Mouse (Mus musculus) heart, embryonic 14.5 days (tissue): Measurements from ENCODE around the gene Nutm1. TPM values are rescaled to one million over a fixed set of nuclear protein-coding genes. Genes with fewer than 3 reads are reported as not detected.
A peak's percentile ranks its signal among the peaks of the same experiment; 100 is the strongest.

ENCODE experiments used
- ATAC-seq: fragments of 200-750 bp; cut with Nextera tagmentation; 2 replicates; pipeline ENCODE4 v1.8.0; 2017; ENCODE audit warnings: low read depth, moderate TSS enrichment; ENCODE audit not compliant: insufficient number of reproducible peaks, insufficient read depth, low FRiP score
- H3K27ac ChIP-seq, 2 experiments: fragments of 200-500 bp in 1 of 2; fragments of 300-500 bp in 1 of 2; sonication (generic) in 1 of 2; replicated peaks in 1 of 2; 2 replicates each; pipeline ENCODE4 v1.5.1; 2012 to 2014; ENCODE audit warnings: low read depth in 2 of 2, low read length in 2 of 2, control low read depth in 1 of 2, mild to moderate bottlenecking in 1 of 2, mixed read lengths in 1 of 2; ENCODE audit not compliant: control insufficient read depth in 1 of 2, insufficient read depth in 1 of 2
- H3K27me3 ChIP-seq: fragments of 300-500 bp; sonication (generic); 2 replicates; pipeline ENCODE4 v1.6.1; 2014; ENCODE audit warnings: mild to moderate bottlenecking, low read length, control low read depth; ENCODE audit not compliant: control insufficient read depth, insufficient read depth
- H3K36me3 ChIP-seq: fragments of 300-500 bp; sonication (generic); 2 replicates; pipeline ENCODE4 v1.6.1; 2014; ENCODE audit warnings: mild to moderate bottlenecking, control low read depth, low read length, mixed read lengths; ENCODE audit not compliant: control insufficient read depth, insufficient read depth
- H3K4me1 ChIP-seq, 2 experiments: fragments of 200-500 bp in 1 of 2; fragments of 300-500 bp in 1 of 2; sonication (generic) in 1 of 2; 2 replicates each; pipeline ENCODE4 v1.6.1; 2012 to 2014; ENCODE audit warnings: low read length in 2 of 2, control low read depth in 1 of 2, mixed read lengths in 1 of 2; ENCODE audit not compliant: control insufficient read depth in 2 of 2, insufficient read depth in 2 of 2
- H3K4me2 ChIP-seq: fragments of 300-500 bp; sonication (generic); 2 replicates; pipeline ENCODE4 v1.6.1; 2014; ENCODE audit warnings: mild to moderate bottlenecking, low read length
- H3K4me3 ChIP-seq, 2 experiments: fragments of 200-500 bp in 1 of 2; fragments of 300-500 bp in 1 of 2; sonication (generic) in 1 of 2; 2 replicates each; pipeline ENCODE4 v1.5.1; 2012 to 2014; ENCODE audit warnings: low read length in 2 of 2, mild to moderate bottlenecking in 2 of 2, control low read depth in 1 of 2, low read depth in 1 of 2, moderate library complexity in 1 of 2; ENCODE audit not compliant: control insufficient read depth in 1 of 2, insufficient read depth in 1 of 2
- H3K9ac ChIP-seq: fragments of 300-500 bp; sonication (generic); 2 replicates; pipeline ENCODE4 v1.6.1; 2014; ENCODE audit warnings: mild to moderate bottlenecking, low read length
- H3K9me3 ChIP-seq: fragments of 300-500 bp; sonication (generic); 2 replicates; pipeline ENCODE4 v1.6.1; 2016; ENCODE audit warnings: low read length, control low read depth; ENCODE audit not compliant: control insufficient read depth
- WGBS: fragments of 180-500 bp; shearing (Covaris S2); extraction: QIAGEN DNeasy Blood & Tissue Kit; methylation state at CpG from one replicate; pipeline ENCODE4 v1.1.7; 2014; 5-methylcytosine and 5-hydroxymethylcytosine counted together
- polyA plus RNA-seq: library from polyadenylated mRNA; unstranded; fragments of >200 nt; fragmentation: Nextera tagmentation; extraction: Ambion mirVana; gene quantifications from 2 replicates; pipeline ENCODE4 v1.2.1, GENCODE M21; 2014

The Nutm1 gene
- polyA plus RNA-seq, 1 experiment from 2014 or later = not detected

DNA sequence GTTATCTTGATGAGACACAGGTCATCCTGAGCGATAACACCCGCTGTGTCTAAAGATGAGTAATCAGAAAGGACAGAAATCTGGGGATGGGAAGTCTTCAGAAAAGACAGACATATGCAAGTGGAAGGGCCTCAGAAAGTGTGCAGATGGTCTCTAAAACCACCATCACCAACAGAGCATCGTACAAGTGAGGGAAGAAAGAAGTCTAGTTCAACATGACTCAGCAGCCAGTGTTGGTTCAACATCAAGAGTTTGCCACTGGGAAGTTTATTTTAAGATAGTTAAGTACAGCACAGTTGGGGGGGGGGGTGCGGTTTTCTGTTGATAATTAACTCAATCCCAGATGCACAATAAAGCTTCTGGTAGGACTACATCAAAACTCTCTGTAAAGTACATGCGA is 38.2 kb downstream of the Nutm1 start:
- no peak overlapping the region for H3K9ac ChIP-seq
- H3K4me3 ChIP-seq = no peak overlapping the region
- no peak overlapping the region for H3K4me2 ChIP-seq
- H3K36me3 ChIP-seq = no peaks in the 10 kb centered on the region
- ATAC-seq = no peak
- no peaks in the 10 kb centered on the region for H3K4me1 ChIP-seq
- H3K27ac ChIP-seq = no peak overlapping the region
- H3K9me3 ChIP-seq = no peaks in the 10 kb centered on the region
- 73% methylated on average over 5 of the region's 5 CpGs for WGBS
- H3K27me3 ChIP-seq = no peaks in the 10 kb centered on the region

DNA sequence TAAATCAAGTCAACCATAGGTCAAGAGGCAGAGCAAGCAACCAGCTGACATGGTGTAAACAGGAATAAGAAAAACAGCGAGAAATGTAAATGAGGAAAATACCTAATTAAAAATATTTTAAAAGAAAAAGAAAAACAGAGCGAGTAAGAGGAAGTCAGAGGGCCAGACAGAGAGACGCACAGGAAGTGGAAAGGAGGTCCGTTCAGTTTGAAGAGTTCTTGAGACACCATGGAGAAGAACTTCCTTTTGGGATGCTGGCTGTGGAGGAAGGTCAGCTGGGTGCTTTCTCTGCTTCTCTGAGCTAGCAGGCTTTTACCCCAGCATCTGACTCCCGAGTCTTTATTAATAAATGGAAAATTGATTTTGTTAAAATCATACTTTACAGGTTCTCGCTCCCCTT is 41.5 kb downstream of the Nutm1 start:
- no peaks in the 10 kb centered on the region for H3K36me3 ChIP-seq
- 65% methylated on average over 6 of the region's 6 CpGs for whole genome bisulfite sequencing
- H3K4me3 ChIP-seq = no peak overlapping the region
- no peak overlapping the region for H3K9ac ChIP-seq
- ATAC-seq = no peak
- no peak overlapping the region for H3K27ac ChIP-seq
- H3K9me3 ChIP-seq = no peaks in the 10 kb centered on the region
- no peak overlapping the region for H3K4me2 ChIP-seq
- no peaks in the 10 kb centered on the region for H3K4me1 ChIP-seq
- H3K27me3 ChIP-seq = no peaks in the 10 kb centered on the region

DNA sequence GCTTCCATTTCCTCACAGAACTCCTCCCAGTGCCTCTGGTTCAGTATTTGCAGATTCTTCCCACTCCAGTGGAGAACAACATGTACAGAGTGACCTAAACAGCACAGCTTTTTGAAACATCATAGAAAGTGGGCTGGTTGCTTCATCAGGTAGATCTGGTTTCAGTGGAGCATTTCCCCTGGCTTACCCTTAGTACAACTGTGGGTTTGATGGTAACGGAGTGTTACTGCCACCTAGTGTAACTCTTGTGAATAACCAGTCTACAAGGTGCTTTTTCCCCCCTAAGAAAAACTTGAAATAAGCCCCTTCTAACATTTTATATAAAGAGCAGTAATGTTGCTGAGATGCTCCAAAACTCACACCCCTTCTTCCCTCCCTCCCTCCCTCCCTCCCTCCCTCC is 43.1 kb downstream of the Nutm1 start:
- no peaks in the 10 kb centered on the region for H3K4me1 ChIP-seq
- H3K4me2 ChIP-seq = no peak overlapping the region
- ATAC-seq = no peak
- no peaks in the 10 kb centered on the region for H3K9me3 ChIP-seq
- no peak overlapping the region for H3K4me3 ChIP-seq
- 3% methylated on average over 1 of the region's 1 CpGs for WGBS
- H3K27ac ChIP-seq = no peak overlapping the region
- no peaks in the 10 kb centered on the region for H3K27me3 ChIP-seq
- no peak overlapping the region for H3K9ac ChIP-seq
- no peaks in the 10 kb centered on the region for H3K36me3 ChIP-seq

DNA sequence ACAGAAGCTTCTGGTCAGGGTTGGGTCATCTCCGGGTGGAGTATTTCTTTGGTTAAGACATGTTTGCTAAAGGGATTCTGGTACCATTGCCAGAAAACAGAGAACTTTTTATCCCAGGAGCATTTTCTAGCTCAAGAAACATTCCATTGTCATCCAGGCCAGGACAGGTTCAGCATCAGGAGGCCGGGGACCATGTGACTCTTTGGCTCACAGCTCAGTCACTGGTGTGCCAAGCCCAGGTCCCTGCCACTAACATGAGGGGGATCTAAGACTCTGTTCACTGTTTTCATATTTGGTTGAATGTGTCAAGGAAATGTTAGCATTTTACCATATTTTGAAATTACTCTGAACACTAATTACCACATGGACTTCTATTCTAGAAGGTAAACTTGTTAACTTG is 48.4 kb downstream of the Nutm1 start:
- Histone ChIP-seq H3K4me3 (no peak overlapping the region), H3K9me3 (no peaks in the 10 kb centered on the region), H3K36me3 (no peaks in the 10 kb centered on the region), H3K27me3 (no peaks in the 10 kb centered on the region), H3K4me1 (no peaks in the 10 kb centered on the region), H3K9ac (no peak overlapping the region), H3K27ac (peak overlapping the region in 1 of 2 experiments; percentile 8; a peak in 1 of 4 replicates), H3K4me2 (no peak overlapping the region)
- 75% methylated on average over 2 of the region's 2 CpGs for WGBS
- ATAC-seq = no peak

DNA sequence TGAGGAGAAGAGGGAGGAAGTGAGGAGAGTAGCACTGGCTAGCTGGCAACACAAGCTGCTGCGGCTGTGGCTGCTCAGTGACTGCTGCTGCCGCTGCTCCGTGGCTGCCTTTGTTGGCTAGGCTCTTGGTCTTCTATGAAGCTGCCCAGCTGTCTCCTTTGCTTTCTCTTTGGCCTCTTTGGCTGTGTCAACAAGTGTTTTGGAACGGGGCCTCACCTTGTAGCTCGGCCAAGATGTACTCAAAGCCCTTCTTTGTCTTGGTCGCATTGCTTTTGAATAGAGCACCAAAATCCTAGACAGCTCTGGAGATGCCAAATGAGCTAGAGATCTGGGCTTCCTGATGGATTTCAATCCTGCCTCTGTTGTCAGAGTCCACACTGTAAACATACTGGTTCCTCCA is 48.9 kb downstream of the Nutm1 start:
- 66% methylated on average over 6 of the region's 6 CpGs for WGBS
- H3K9me3 ChIP-seq = no peaks in the 10 kb centered on the region

DNA sequence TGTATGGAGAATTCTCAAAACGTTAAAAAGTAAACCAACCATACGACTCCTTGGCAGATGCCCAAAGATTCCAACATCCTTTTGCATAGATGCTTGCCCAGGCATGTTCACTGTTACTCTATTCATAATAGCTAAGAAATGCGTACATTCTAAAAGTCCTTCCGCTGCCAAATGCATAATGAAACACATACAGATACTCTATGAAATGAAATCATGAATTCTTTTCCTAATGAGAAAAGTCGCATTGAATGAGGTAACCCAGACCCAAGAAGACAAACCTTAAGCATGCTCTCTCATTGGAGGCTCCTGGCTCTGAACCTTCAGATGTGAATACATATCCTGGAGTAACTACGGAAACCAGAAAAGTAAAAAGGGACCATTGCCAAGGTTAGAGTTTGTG is 56.0 kb downstream of the Nutm1 start:
- no peak overlapping the region for H3K9ac ChIP-seq
- 69% methylated on average over 6 of the region's 6 CpGs for WGBS
- H3K27me3 ChIP-seq = no peaks in the 10 kb centered on the region
- no peaks in the 10 kb centered on the region for H3K9me3 ChIP-seq
- no peaks in the 10 kb centered on the region for H3K4me1 ChIP-seq
- no peak overlapping the region for H3K4me2 ChIP-seq
- H3K4me3 ChIP-seq = no peak overlapping the region
- H3K27ac ChIP-seq = no peak overlapping the region
- no peak for ATAC-seq
- H3K36me3 ChIP-seq = no peaks in the 10 kb centered on the region

More for the DNA sequence above, 48.9 kb downstream of the Nutm1 start:
- no peaks in the 10 kb centered on the region for H3K36me3 ChIP-seq
- no peak for ATAC-seq
- H3K4me2 ChIP-seq = no peak overlapping the region
- peak overlapping the region in 1 of 2 experiments; percentile 8; a peak in 1 of 4 replicates for H3K27ac ChIP-seq
- H3K9ac ChIP-seq = no peak overlapping the region
- H3K4me3 ChIP-seq = no peak overlapping the region
- H3K4me1 ChIP-seq = no peaks in the 10 kb centered on the region
- no peaks in the 10 kb centered on the region for H3K27me3 ChIP-seq

Other genes starting within 250 kb of the Nutm1 start
- not detected in 2 replicates for gene Olfr1310, start 246.6 kb downstream of the Nutm1 start, polyA plus RNA-seq
- gene Olfr1311, start 234.9 kb downstream of the Nutm1 start, polyA plus RNA-seq = not detected in 2 replicates
- gene Olfr1312, start 209.1 kb downstream of the Nutm1 start, polyA plus RNA-seq = not detected in 2 replicates
- not detected in 2 replicates for gene Olfr1313, start 181.4 kb downstream of the Nutm1 start, polyA plus RNA-seq
- gene Olfr1314, start 162.5 kb downstream of the Nutm1 start, polyA plus RNA-seq = not detected in 2 replicates
- gene Olfr1315-ps1, start 143.9 kb downstream of the Nutm1 start, polyA plus RNA-seq = not detected in 2 replicates
- not detected in 2 replicates for gene Olfr1316, start 124.3 kb downstream of the Nutm1 start, polyA plus RNA-seq
- not detected in 2 replicates for gene Olfr1317, start 119.0 kb downstream of the Nutm1 start, polyA plus RNA-seq
- gene Olfr1318, start 105.1 kb downstream of the Nutm1 start, polyA plus RNA-seq = not detected in 2 replicates
- gene Lpcat4, start 19.8 kb downstream of the Nutm1 start, polyA plus RNA-seq = 10.3 and 12.1 TPM in 2 replicates
- 176 and 180 TPM in 2 replicates for gene Nop10, start 2.6 kb upstream of the Nutm1 start, polyA plus RNA-seq
- gene Slc12a6, start 6.5 kb upstream of the Nutm1 start, polyA plus RNA-seq = 17.9 and 18.1 TPM in 2 replicates
- not detected in 2 replicates for gene Gm21985, start 7.0 kb upstream of the Nutm1 start, polyA plus RNA-seq
- 99.2 and 107 TPM in 2 replicates for gene Emc4, start 108.7 kb upstream of the Nutm1 start, polyA plus RNA-seq
- 22.4 and 24.1 TPM in 2 replicates for gene Katnbl1, start 119.9 kb upstream of the Nutm1 start, polyA plus RNA-seq
- gene Emc7, start 195.7 kb upstream of the Nutm1 start, polyA plus RNA-seq = 18.1 and 20.1 TPM in 2 replicates
- not detected in 2 replicates for gene Chrm5, start 221.5 kb upstream of the Nutm1 start, polyA plus RNA-seq
- gene Aven, start 233.7 kb upstream of the Nutm1 start, polyA plus RNA-seq = 6.0 and 8.3 TPM in 2 replicates